Mouse (Mus musculus) midbrain, embryonic 14.5 days (tissue): ENCODE results near the gene Evx2. TPM values are rescaled to one million over a fixed set of nuclear protein-coding genes. Genes with fewer than 3 reads are reported as not detected.

ENCODE experiments used
- microRNA-seq: library from miRNA; unstranded; fragments of <30 nt; microRNA quantifications from one replicate; pipeline ENCODE4, GENCODE M21; 2016
- polyA plus RNA-seq: library from polyadenylated mRNA; unstranded; fragments of >200 nt; fragmentation: Nextera tagmentation; extraction: Ambion mirVana; gene quantifications from 2 replicates; pipeline ENCODE4 v1.2.1, GENCODE M21; 2014

Gene Evx2
- polyA plus RNA-seq, 1 experiment from 2014 or later, result 1.2 TPM

Small RNA genes within 50 kb of the gene (microRNA-seq; reads per million reads assigned to microRNA genes)
- gene Gm44463, result not detected

Other genes starting within 250 kb of the Evx2 start
- 58.2 and 61.4 TPM in 2 replicates for gene Lnpk, start 80.1 kb downstream of the Evx2 start, polyA plus RNA-seq
- gene Hoxd13, start 8.8 kb upstream of the Evx2 start, polyA plus RNA-seq, result 0.11 TPM in 1 of 2 replicates, not detected in the other
- not detected in 2 replicates for gene Hoxd12, start 15.5 kb upstream of the Evx2 start, polyA plus RNA-seq
- gene Hoxd11, start 20.0 kb upstream of the Evx2 start, polyA plus RNA-seq, result not detected in 2 replicates
- gene Hoxd10, start 32.4 kb upstream of the Evx2 start, polyA plus RNA-seq, result not detected in 2 replicates
- gene Hoxd9, start 38.2 kb upstream of the Evx2 start, polyA plus RNA-seq, result not detected in 2 replicates
- not detected in 2 replicates for gene Hoxd8, start 45.1 kb upstream of the Evx2 start, polyA plus RNA-seq
- not detected in 2 replicates for gene Hoxd3, start 52.4 kb upstream of the Evx2 start, polyA plus RNA-seq
- not detected in 2 replicates for gene Hoxd4, start 52.4 kb upstream of the Evx2 start, polyA plus RNA-seq
- not detected in 2 replicates for gene Gm28230, start 67.2 kb upstream of the Evx2 start, polyA plus RNA-seq
- not detected in 2 replicates for gene Hoxd1, start 103.4 kb upstream of the Evx2 start, polyA plus RNA-seq
- 167 and 193 TPM in 2 replicates for gene Mtx2, start 166.2 kb upstream of the Evx2 start, polyA plus RNA-seq